Mouse (Mus musculus): ENCODE measurements around the gene Vsx2. TPM values are rescaled to one million over a fixed set of nuclear protein-coding genes. Genes with fewer than 3 reads are reported as not detected.
A peak's percentile ranks its signal among the peaks of the same experiment; 100 is the strongest.
"Not testable (repeated sequence)": the region's sequence is repeated elsewhere in the genome, so short reads cannot be mapped to it uniquely, and the experiment has no call there.

The Vsx2 gene
- total RNA-seq (2021) = under 1 TPM; 0.16 to 0.22 TPM

GRCm38 (mm10) chr12:84569336-84569970 lies at the start of gene Vsx2:
Vsx2 (plus strand) TSS chr12:84569762.
- intact Hi-C loops (cut with DNase I) = no loop called here
- no peak for DNase-seq (ENCODE audit: low spot score in 2 of 2)

GRCm38 (mm10) chr12:84523728-84524127 lies 45.8 kb upstream of the Vsx2 start:
- no peak for DNase-seq (ENCODE audit: low spot score in 2 of 2)
- intact Hi-C loops (cut with DNase I) = no loop called here

DNA sequence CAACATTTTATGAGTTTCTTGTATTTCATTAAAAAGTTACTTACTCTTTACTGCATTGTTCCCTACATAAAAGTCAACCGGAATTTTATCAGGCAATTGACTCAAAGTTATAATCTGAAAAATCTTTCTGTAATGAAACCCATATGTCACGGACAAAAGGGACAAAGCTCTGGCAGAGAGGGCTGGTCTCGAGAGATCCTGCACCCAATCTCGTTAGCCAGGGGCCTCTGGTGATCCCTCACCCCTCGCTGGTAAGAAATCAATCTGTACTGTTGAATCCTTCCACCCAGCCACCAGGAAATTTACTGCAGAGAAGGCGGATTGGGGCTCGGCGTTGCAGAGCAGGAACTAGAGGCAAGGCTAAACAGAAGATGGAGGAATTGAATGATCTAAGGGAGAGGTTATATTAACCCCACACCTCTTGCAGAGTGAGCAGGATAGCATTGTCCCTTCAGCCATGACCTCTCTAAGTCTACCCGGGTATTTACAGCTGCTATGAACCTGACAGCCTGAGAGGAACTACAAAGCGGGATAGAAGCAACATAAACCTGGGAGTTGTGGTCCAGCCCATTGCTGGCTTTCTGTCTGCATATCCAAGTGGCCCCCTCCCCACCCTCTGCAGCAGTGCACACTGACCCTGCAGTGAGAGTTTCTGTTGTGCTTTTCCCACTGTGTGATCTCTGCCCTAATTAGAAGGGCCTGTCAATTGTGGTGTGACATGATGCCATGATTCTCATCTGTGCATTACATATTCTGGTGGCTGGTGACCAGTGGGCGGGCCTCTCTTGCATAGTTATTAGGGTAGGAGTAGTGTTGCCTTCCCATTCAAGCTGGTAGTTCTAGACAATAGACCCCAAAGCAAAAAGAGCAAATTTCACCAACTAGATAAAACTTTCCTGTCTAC lies 45.2 kb upstream of the Vsx2 start:
- intact Hi-C loops (cut with DNase I) = no loop called here
- DNase-seq (ENCODE audit: low spot score in 2 of 2) = no peak

GRCm38 (mm10) chr12:84525422-84525821 lies 44.1 kb upstream of the Vsx2 start:
- DNase-seq (ENCODE audit: low spot score in 2 of 2) = no peak
- intact Hi-C loops (cut with DNase I) = no loop called here

- DNase-seq (ENCODE audit: low spot score in 2 of 2) = no peak
- intact Hi-C loops (cut with DNase I) = no loop called here
Observed at GRCm38 (mm10) chr12:84530426-84530825, 39.1 kb upstream of the Vsx2 start.

DNA sequence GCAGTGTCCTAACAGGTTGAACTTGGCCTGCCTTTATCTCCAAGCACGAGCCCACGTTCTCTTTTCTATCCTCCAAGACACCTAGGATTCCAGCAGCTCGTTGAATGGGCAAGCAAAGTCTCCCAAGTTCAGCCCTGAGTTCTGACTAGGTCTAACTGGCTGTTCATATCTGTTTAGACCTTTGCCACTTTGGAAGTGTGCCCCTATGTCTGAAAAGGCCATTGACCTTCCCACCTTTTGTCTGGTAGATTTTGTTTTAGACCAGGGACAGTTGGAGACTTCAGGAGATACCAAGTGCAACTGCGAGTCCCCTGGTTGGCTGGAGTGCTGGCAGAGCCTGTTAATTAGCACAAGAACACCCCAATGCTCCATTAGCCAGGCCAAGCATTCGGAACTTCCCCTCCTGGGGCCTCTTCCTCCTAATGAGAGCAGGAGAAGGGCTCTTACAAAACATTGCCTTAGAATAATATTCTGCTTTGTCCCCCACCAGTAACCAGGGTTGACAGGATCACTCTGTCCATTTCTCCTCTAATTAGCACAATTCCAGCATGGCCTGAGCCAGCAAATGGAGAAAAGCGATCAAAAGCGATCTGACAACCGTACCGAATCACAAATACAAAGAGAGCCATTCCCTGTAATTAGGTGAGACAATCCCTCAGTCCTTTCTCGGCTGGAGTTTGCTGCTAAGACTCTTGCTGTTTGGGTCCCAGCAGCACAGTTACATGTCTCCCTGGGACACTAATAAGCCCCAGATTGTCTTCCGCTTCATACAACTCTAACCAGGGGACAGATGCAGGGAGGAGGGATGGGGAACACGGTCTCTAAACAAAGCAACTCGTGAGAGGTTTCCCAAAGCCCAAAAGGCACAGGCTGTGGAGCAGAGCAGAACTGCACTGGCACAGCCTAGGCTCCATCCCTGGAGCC lies 37.4 kb upstream of the Vsx2 start:
- DNase-seq (ENCODE audit: low spot score in 2 of 2) = peak; percentile 4 to 14
- intact Hi-C loops (cut with DNase I) = no loop called here

DNA sequence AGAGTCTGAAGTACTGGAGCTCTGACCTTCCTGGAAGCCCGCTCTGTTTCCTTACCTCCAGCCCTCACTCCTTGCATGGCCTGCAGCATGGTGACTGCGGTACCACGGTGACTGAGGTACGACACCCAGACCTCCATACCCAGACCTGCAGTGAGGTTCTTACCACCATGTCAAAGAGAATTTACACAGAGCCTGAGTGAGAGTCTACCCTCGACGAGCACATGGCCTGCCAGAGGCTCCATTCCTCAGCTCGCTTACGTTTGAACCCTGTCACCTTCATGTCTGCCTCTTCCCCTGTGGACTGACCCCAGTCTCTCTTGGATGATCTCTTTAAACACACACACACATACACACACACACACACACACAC lies 36.7 kb upstream of the Vsx2 start:
- intact Hi-C loops (cut with DNase I) = no loop called here

GRCm38 (mm10) chr12:84533706-84534486 lies 35.7 kb upstream of the Vsx2 start:
- DNase-seq (ENCODE audit: low spot score in 2 of 2) = no peak
- intact Hi-C loops (cut with DNase I) = no loop called here

More for the DNA sequence above, 36.7 kb upstream of the Vsx2 start:
- DNase-seq (ENCODE audit: low spot score in 2 of 2) = no peak

GRCm38 (mm10) chr12:84539537-84539936 lies 30.0 kb upstream of the Vsx2 start:
- DNase-seq (ENCODE audit: low spot score in 2 of 2); intact Hi-C loops (cut with DNase I): not testable (repeated sequence)

DNA sequence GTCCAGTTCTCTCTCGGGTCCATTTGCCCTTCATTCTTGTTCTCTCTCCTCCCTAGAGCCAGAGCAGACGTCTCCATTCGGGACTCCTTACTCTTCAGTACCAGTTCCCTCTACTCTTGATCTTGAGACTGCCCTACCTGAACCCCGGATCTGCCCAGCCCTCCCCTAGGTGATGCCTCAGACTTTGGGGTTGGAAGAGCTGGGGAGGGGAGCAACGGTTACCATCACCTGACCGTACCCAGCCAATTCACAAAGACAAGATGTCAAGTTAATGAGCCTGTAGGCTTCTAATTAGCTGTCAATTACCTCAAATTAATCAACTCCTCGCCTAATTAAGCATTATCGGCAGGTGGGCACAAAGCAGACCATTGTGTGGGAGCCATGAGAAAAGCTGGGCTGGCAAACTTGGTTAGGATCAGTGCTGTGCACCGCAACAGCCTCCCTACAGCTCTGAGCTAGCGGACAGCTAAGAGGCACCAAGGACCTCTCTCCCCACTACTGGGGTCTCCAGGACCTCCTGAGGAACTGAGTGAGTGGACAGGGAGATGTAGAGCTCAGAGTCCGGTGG lies 28.1 kb upstream of the Vsx2 start:
- DNase-seq (ENCODE audit: low spot score in 2 of 2) = no peak
- intact Hi-C loops (cut with DNase I) = no loop called here

DNA sequence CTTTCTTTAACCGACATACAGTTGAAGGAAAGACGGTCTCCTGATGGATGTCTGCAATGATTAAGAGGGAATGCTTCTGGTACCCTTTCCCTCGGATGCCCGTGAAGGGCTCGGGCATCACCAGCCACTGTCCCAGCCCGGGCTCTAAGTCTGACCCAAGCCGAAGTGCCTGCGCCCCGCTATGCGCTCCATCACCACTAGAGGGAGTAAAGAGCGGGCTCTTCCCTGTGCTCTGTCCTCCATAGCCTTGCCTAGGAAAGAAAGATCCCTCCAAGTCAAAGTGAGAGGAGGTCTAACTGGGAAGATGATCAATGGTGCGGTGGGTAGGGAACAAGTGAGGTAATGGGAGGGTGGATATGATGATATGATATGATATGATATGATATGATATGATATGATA lies 23.5 kb upstream of the Vsx2 start:
- peak; percentile 31 to 47 for DNase-seq (ENCODE audit: low spot score in 2 of 2)
- intact Hi-C loops (cut with DNase I) = no loop called here

DNA sequence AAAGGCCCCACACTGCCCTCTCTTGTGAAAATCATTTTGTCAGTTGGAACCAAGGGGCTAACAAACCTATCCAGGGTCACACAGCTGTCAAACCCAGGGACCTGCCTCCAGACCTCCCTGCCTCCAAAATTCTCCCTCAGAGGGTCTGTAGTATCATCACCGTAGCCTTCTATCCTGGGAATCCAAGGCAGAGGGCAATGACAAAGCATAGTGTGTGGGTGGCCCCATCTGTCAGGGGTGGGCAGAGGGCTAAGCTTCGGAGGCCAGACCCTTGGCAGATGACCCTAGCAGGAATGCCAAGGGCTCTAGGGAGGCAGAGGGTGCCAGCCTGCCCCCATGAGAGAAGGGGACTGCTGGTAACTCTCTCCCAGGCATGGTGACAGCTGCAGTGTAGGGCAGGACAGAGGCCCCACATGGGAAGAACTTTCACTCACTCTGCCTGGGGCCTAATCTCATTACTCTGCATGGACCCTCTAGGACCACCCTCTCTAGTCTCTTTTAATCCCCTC lies 22.9 kb upstream of the Vsx2 start:
- intact Hi-C loops (cut with DNase I) = no loop called here
- DNase-seq (ENCODE audit: low spot score in 2 of 2) = no peak

GRCm38 (mm10) chr12:84548251-84548650 lies 21.3 kb upstream of the Vsx2 start:
- no peak for DNase-seq (ENCODE audit: low spot score in 2 of 2)
- intact Hi-C loops (cut with DNase I) = no loop called here

GRCm38 (mm10) chr12:84555218-84555617 lies 14.3 kb upstream of the Vsx2 start:
- no peak for DNase-seq (ENCODE audit: low spot score in 2 of 2)
- intact Hi-C loops (cut with DNase I) = no loop called here

- DNase-seq (ENCODE audit: low spot score in 2 of 2) = no peak
- intact Hi-C loops (cut with DNase I) = no loop called here
Observed at GRCm38 (mm10) chr12:84562558-84562957, 7.0 kb upstream of the Vsx2 start.

GRCm38 (mm10) chr12:84567576-84567975 lies 2.0 kb upstream of the Vsx2 start:
- no peak for DNase-seq (ENCODE audit: low spot score in 2 of 2)
- intact Hi-C loops (cut with DNase I) = no loop called here

GRCm38 (mm10) chr12:84569976-84570693 lies 573 bp downstream of the Vsx2 start:
- DNase-seq (ENCODE audit: low spot score in 2 of 2) = no peak
- intact Hi-C loops (cut with DNase I) = no loop called here

GRCm38 (mm10) chr12:84570694-84571415 lies 1.3 kb downstream of the Vsx2 start:
- DNase-seq (ENCODE audit: low spot score in 2 of 2) = no peak
- intact Hi-C loops (cut with DNase I) = no loop called here
